Mouse (Mus musculus) brain, embryonic 14.5 days (tissue): Measurements from ENCODE around the gene Casp7.

Source experiments
- CTCF ChIP-seq: fragments of 200-500 bp; IDR thresholded peaks from 2 replicates; pipeline ENCODE4 v1.5.1; 2012; ENCODE audit warnings: inconsistent platforms, mild to moderate bottlenecking, moderate library complexity, borderline replicate concordance; ENCODE audit not compliant: insufficient read depth, insufficient read length; ENCODE audit errors: extremely low read depth
- POLR2A ChIP-seq: fragments of 200-500 bp; IDR thresholded peaks from 2 replicates; pipeline ENCODE4 v1.6.1; 2012; ENCODE audit warnings: mild to moderate bottlenecking, inconsistent platforms, borderline replicate concordance; ENCODE audit not compliant: poor library complexity, insufficient read depth, insufficient read length, severe bottlenecking; ENCODE audit errors: extremely low read depth

- no peak for TF ChIP-seq POLR2A
- no peak for TF ChIP-seq CTCF
Measured at GRCm38 (mm10) chr19:56424606-56425395, 27.9 kb downstream of the Casp7 start.
